Mouse (Mus musculus) liver, postnatal 0 days (tissue): ENCODE measurements around the gene Tmem8. TPM values are rescaled to one million over a fixed set of nuclear protein-coding genes. Genes with fewer than 3 reads are reported as not detected.

Source experiments
- ATAC-seq: fragments of 200-750 bp; cut with Nextera tagmentation; 2 replicates; pipeline ENCODE4 v1.8.0; 2017; ENCODE audit warnings: mild to moderate bottlenecking, moderate library complexity
- DNase-seq: peaks from one replicate; pipeline ENCODE4 v3.0.0-alpha.2; 2016
- H3K27ac ChIP-seq: fragments of 300-500 bp; sonication (generic); 2 replicates; pipeline ENCODE4 v1.5.1; 2014; ENCODE audit warnings: antibody characterized with exemption, moderate library complexity, mild to moderate bottlenecking, low read depth
- H3K27me3 ChIP-seq: fragments of 300-500 bp; sonication (generic); 2 replicates; pipeline ENCODE4 v1.6.1; 2014; ENCODE audit warnings: low read length, control low read depth, mixed read lengths; ENCODE audit not compliant: insufficient read depth
- H3K36me3 ChIP-seq: fragments of 300-500 bp; sonication (generic); replicated peaks from 2 replicates; pipeline ENCODE4 v1.6.1; 2014; ENCODE audit warnings: mild to moderate bottlenecking, control low read depth, low read length, moderate library complexity, mixed read lengths; ENCODE audit not compliant: insufficient read depth
- H3K4me1 ChIP-seq: fragments of 300-500 bp; sonication (generic); 2 replicates; pipeline ENCODE4 v1.6.1; 2014; ENCODE audit warnings: antibody characterized with exemption, mild to moderate bottlenecking, control low read depth; ENCODE audit not compliant: insufficient read depth
- H3K4me2 ChIP-seq: fragments of 300-500 bp; sonication (generic); 2 replicates; pipeline ENCODE4 v1.6.1; 2014; ENCODE audit warnings: low read depth, mild to moderate bottlenecking, low read length, moderate library complexity, mixed read lengths
- H3K4me3 ChIP-seq: fragments of 300-500 bp; sonication (generic); 2 replicates; pipeline ENCODE4 v1.5.1; 2014; ENCODE audit warnings: low read depth, low read length
- H3K9ac ChIP-seq: fragments of 300-500 bp; sonication (generic); replicated peaks from 2 replicates; pipeline ENCODE4 v1.6.1; 2014; ENCODE audit warnings: mild to moderate bottlenecking, moderate library complexity
- H3K9me3 ChIP-seq: fragments of 300-500 bp; sonication (generic); 2 replicates; pipeline ENCODE4 v1.6.1; 2016; ENCODE audit warnings: mild to moderate bottlenecking, control low read depth, low read length, mixed read lengths
- CTCF ChIP-seq: sonication (generic); IDR thresholded peaks from 2 replicates; pipeline ENCODE4 v1.5.1; 2016; ENCODE audit warnings: antibody characterized with exemption, low read depth
- EP300 ChIP-seq: IDR thresholded peaks from 2 replicates; pipeline ENCODE4 v1.6.1; 2016; ENCODE audit warnings: antibody characterized with exemption, low read depth, mild to moderate bottlenecking
- WGBS: fragments of 180-500 bp; shearing (Covaris S2); extraction: QIAGEN DNeasy Blood & Tissue Kit; methylation state at CpG from one replicate; pipeline ENCODE4 v1.1.7; 2014; ENCODE audit not compliant: insufficient replicate concordance; 5-methylcytosine and 5-hydroxymethylcytosine counted together
- polyA plus RNA-seq: library from polyadenylated mRNA; unstranded; fragments of >200 nt; fragmentation: Nextera tagmentation; extraction: Ambion mirVana; gene quantifications from 2 replicates; pipeline ENCODE4 v1.2.1, GENCODE M21; 2015

The Tmem8 gene
- polyA plus RNA-seq, 1 experiment from 2014 or later: 2.5 TPM

DNA sequence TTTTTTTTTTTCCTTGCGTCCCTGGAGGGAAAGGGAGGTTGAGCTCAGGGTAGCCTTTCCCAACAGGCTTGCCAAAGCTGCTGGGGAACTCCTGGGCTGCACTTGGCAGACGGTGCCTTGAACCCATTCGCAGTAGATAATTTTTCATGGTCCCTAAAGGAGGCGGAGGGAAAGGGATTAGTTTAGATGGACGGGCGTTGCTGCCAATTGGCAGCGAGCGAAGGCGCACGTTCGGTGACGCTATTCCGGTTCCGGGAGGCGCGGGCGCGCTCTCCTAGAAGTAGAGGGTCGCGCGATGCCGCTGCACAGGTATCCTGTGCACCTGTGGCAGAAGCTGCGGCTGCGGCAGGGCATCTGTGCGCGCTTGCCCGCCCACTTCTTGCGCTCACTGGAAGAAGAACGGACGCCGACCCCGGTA, 10.2 kb downstream of the Tmem8 start, which contains the start of gene Mrpl28:
Gene Mrpl28, plus strand, starts transcription at position 234 of the 418 bp plus-strand sequence.
- Histone ChIP-seq H3K36me3 (peaks cover 21% of the 10 kb centered on the region), H3K4me2 (peak within 1 kb of the TSS; percentile 69), H3K27ac (peak within 1 kb of the TSS; percentile 52), H3K9me3 (no peaks in the 10 kb centered on the region), H3K4me3 (peak within 1 kb of the TSS; percentile 88), H3K27me3 (no peaks in the 10 kb centered on the region), H3K4me1 (peaks cover 7% of the 10 kb centered on the region), H3K9ac (peak within 1 kb of the TSS; percentile 79)
- ATAC-seq (peak; percentile 92), DNase-seq (peak; percentile 93)
- TF ChIP-seq EP300 (no peak), CTCF (no peak)
- under 1% methylated on average over 32 of the region's 32 CpGs for WGBS

- peak overlapping the region; percentile 88 for H3K4me3 ChIP-seq
- no peak for DNase-seq
- peaks cover 31% of the 10 kb centered on the region for H3K36me3 ChIP-seq
- peak overlapping the region; percentile 79 for H3K9ac ChIP-seq
- H3K27me3 ChIP-seq: no peaks in the 10 kb centered on the region
- no peak for ATAC-seq
- H3K4me2 ChIP-seq: peak overlapping the region; percentile 69
- no peak for TF ChIP-seq CTCF
- TF ChIP-seq EP300: no peak
- no peaks in the 10 kb centered on the region for H3K9me3 ChIP-seq
- H3K4me1 ChIP-seq: peaks cover 7% of the 10 kb centered on the region
- H3K27ac ChIP-seq: no peak overlapping the region
- 81% methylated on average over 7 of the region's 7 CpGs for WGBS
These were observed 11.5 kb downstream of the Tmem8 start for GRCm38 (mm10) chr17:26124560-26124959.

DNA sequence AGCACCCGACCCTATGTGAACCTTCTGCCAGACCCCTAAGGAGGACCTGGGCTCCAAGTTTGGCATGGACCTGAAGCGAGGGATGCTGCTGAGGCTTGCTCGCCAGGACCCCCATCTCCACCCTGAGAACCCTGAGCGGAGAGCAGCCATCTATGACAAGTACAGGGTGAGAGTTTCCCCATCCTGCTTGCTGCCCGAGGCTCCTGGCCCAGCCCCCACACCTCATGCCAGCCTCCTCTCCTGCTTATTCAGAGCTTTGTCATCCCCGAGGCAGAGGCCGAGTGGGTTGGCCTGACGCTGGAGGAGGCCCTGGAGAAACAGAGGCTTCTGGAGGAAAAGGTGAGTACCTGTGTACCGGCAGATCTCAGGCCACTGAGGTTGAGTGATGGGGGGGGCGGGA, 12.1 kb downstream of the Tmem8 start:
- peaks cover 7% of the 10 kb centered on the region for H3K4me1 ChIP-seq
- H3K9ac ChIP-seq: no peak overlapping the region
- H3K36me3 ChIP-seq: peaks cover 37% of the 10 kb centered on the region
- ATAC-seq (no peak), DNase-seq (no peak)
- WGBS: 87% methylated on average over 10 of the region's 10 CpGs
- no peak overlapping the region for H3K4me2 ChIP-seq
- no peak overlapping the region for H3K4me3 ChIP-seq
- H3K27ac ChIP-seq: no peak overlapping the region
- no peaks in the 10 kb centered on the region for H3K9me3 ChIP-seq
- TF ChIP-seq EP300: no peak
- no peak for TF ChIP-seq CTCF
- H3K27me3 ChIP-seq: no peaks in the 10 kb centered on the region

DNA sequence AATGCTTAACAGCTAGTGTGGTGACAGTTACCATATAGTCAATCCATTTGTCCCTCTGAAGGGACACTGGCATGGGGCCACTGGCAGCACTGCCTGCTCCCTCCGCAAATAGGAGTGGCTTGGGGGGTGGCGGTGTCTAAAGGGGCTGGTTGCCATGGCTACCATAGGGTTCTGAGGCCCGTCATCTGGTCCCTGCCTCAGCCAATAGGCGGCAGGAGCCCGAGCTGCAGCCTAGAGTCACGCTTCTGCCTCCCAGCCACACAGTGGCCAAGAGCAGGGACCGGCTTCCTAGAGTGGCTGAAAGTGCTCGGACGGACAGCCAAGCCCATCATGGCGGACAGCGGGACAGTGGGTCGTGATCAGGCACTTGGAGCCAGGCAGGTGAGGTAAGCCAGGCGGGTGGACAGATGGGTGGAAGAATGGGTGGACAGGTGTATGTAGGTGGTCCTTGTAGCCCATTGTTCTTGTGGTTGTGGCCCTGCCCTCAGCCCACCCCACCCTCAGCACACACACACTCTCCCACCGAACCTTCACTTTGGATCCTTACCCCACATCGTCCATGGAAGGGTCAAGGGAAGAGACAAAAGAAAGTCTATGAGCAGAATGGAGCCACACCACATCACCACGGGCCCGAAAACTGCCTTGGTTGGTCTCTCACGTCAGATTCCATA, 18.1 kb downstream of the Tmem8 start:
- no peak overlapping the region for H3K9ac ChIP-seq
- ATAC-seq: no peak
- H3K36me3 ChIP-seq: peaks cover 35% of the 10 kb centered on the region
- no peak overlapping the region for H3K4me2 ChIP-seq
- H3K4me3 ChIP-seq: no peak overlapping the region
- 87% methylated on average over 18 of the region's 18 CpGs for WGBS
- no peaks in the 10 kb centered on the region for H3K27me3 ChIP-seq
- no peaks in the 10 kb centered on the region for H3K4me1 ChIP-seq
- TF ChIP-seq EP300 (no peak), CTCF (no peak)
- DNase-seq: no peak
- H3K9me3 ChIP-seq: no peaks in the 10 kb centered on the region
- no peak overlapping the region for H3K27ac ChIP-seq

DNA sequence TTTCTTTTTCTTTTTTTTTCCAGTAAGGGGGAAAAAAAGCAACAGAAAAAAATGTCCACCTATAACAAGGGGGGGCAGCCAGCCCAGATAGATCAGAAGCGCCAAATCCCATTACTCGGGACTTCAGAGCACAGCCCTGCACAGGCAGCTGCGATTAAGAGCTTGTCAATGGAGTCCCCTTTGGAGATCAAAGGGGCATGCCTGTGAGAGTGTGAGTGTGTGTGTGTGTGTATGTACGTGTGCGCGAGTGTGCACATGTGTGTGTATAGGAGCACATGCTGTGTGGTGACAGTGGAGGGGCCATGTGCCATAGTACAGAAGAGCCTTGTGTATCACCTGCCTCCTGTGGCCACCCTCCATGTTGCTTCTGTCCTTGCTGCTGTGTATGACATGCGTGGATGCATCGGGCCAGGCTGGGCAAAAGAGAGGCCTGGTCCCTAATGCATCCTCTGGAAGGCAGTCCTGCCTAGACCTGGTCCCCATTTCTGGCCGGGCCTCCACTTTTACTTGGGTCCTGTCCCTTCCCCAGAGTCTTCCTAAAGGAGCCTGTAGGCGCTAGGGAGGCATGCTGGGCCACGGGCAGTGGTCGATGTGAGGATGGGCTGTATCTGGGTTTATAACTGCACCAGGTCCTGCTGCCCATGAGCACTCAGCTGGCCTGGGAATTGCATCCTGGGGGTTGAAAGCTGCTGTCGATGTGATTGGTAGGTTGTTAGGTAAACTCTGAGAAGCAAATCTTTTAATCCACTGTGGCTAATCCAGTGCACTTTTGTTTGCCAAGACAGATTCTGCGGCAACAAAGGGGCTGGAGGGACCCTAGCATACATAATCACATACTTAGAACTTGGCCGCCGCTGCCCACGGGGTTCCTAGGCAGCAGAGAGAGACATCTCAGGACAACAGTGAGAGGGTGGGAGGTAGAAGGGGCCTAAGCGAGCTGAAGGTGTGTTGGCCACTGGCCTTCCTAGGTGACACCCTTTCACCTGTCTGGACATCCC, 19.1 kb downstream of the Tmem8 start:
- no peak overlapping the region for H3K9ac ChIP-seq
- DNase-seq: no peak
- peaks cover 28% of the 10 kb centered on the region for H3K36me3 ChIP-seq
- H3K4me1 ChIP-seq: no peaks in the 10 kb centered on the region
- no peaks in the 10 kb centered on the region for H3K27me3 ChIP-seq
- no peak overlapping the region for H3K4me2 ChIP-seq
- H3K27ac ChIP-seq: no peak overlapping the region
- H3K4me3 ChIP-seq: no peak overlapping the region
- TF ChIP-seq CTCF: no peak
- no peak for TF ChIP-seq EP300
- 89% methylated on average over 18 of the region's 18 CpGs for WGBS
- no peak for ATAC-seq
- H3K9me3 ChIP-seq: no peaks in the 10 kb centered on the region

DNA sequence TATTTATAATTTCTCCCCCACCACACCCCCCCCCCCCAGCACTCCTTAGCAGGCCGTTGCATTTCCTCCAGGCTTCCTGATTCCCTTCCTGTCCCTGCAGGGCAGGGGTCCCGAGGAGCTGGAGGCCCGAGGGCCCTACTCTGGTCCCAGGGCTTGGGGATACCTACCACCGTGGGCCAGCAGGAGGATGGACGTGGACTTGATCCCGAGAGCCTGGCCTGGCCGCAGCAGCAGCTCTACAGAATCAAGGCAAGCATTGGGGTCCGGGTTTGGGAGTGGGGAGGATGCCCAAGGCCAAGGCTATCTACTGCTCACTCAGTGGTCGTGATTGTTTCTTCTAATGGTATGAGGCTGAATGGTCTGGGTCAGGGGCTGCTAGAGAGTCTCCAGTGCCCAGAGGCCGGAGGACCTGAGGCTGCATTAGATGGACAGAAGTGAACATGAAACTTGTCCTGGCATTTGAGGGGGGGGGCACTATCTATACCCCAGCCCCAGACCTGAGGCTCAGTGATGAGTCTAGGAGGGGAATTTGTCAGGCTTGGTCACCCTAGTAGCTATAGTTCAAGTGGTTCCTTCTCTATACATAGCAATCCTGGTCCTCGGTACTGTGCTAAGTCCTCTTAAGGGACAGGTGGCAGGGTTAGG, 24.1 kb downstream of the Tmem8 start:
- no peak overlapping the region for H3K4me3 ChIP-seq
- TF ChIP-seq CTCF: no peak
- no peak for TF ChIP-seq EP300
- no peak overlapping the region for H3K27ac ChIP-seq
- no peaks in the 10 kb centered on the region for H3K36me3 ChIP-seq
- H3K4me1 ChIP-seq: peaks cover 8% of the 10 kb centered on the region; the same call in 1 of the 2 replicates
- ATAC-seq: no peak
- no peak for DNase-seq
- H3K9me3 ChIP-seq: no peaks in the 10 kb centered on the region
- 79% methylated on average over 11 of the region's 11 CpGs for WGBS
- no peaks in the 10 kb centered on the region for H3K27me3 ChIP-seq
- H3K4me2 ChIP-seq: no peak overlapping the region
- H3K9ac ChIP-seq: no peak overlapping the region
